Mouse (Mus musculus) heart, postnatal 0 days (tissue): ENCODE measurements at regions not wholly inside any gene's neighbourhood (a gene's known extent, or its start where the extent isn't known, plus 50 kb on each side); places are given as distances from the start of the nearest gene placed in this dataset.

Source experiments
- ATAC-seq: fragments of 200-750 bp; cut with Nextera tagmentation; 2 replicates; pipeline ENCODE4 v1.8.0; 2017; ENCODE audit warnings: low read depth, moderate number of reproducible peaks, moderate library complexity; ENCODE audit not compliant: insufficient read depth
- DNase-seq: peaks from one replicate; pipeline ENCODE4 v3.0.0-alpha.2; 2016; ENCODE audit warnings: low spot score
- H3K27ac ChIP-seq: fragments of 300-500 bp; sonication (generic); 2 replicates; pipeline ENCODE4 v1.5.1; 2014; ENCODE audit warnings: low read depth, mild to moderate bottlenecking
- H3K27me3 ChIP-seq: fragments of 300-500 bp; sonication (generic); 2 replicates; pipeline ENCODE4 v1.6.1; 2014; ENCODE audit warnings: low read length, mixed read lengths; ENCODE audit not compliant: control insufficient read depth, insufficient read depth
- H3K36me3 ChIP-seq: fragments of 300-500 bp; sonication (generic); replicated peaks from 2 replicates; pipeline ENCODE4 v1.6.1; 2014; ENCODE audit warnings: low read length, mixed read lengths; ENCODE audit not compliant: control insufficient read depth, insufficient read depth
- H3K4me1 ChIP-seq: fragments of 300-500 bp; sonication (generic); 2 replicates; pipeline ENCODE4 v1.6.1; 2014; ENCODE audit warnings: antibody characterized with exemption; ENCODE audit not compliant: control insufficient read depth, insufficient read depth
- H3K4me2 ChIP-seq: fragments of 300-500 bp; sonication (generic); 2 replicates; pipeline ENCODE4 v1.6.1; 2014; ENCODE audit warnings: low read depth, mild to moderate bottlenecking, low read length, moderate library complexity
- H3K4me3 ChIP-seq: fragments of 300-500 bp; sonication (generic); 2 replicates; pipeline ENCODE4 v1.5.1; 2014; ENCODE audit warnings: low read depth, low read length
- H3K9ac ChIP-seq: fragments of 300-500 bp; sonication (generic); replicated peaks from 2 replicates; pipeline ENCODE4 v1.6.1; 2014; ENCODE audit warnings: low read depth, low read length, mixed read lengths
- H3K9me3 ChIP-seq: fragments of 300-500 bp; sonication (generic); replicated peaks from 2 replicates; pipeline ENCODE4 v1.6.1; 2016; ENCODE audit warnings: low read length; ENCODE audit not compliant: control insufficient read depth
- CTCF ChIP-seq: IDR thresholded peaks from 2 replicates; pipeline ENCODE4 v1.5.1; 2016; ENCODE audit warnings: antibody characterized with exemption, control low read depth, low read depth
- EP300 ChIP-seq: IDR thresholded peaks from 2 replicates; pipeline ENCODE4 v1.6.1; 2016; ENCODE audit warnings: antibody characterized with exemption, low read depth
- WGBS: fragments of 180-500 bp; shearing (Covaris S2); extraction: QIAGEN DNeasy Blood & Tissue Kit; methylation state at CpG from one replicate; pipeline ENCODE4 v1.1.7; 2014; 5-methylcytosine and 5-hydroxymethylcytosine counted together

DNA sequence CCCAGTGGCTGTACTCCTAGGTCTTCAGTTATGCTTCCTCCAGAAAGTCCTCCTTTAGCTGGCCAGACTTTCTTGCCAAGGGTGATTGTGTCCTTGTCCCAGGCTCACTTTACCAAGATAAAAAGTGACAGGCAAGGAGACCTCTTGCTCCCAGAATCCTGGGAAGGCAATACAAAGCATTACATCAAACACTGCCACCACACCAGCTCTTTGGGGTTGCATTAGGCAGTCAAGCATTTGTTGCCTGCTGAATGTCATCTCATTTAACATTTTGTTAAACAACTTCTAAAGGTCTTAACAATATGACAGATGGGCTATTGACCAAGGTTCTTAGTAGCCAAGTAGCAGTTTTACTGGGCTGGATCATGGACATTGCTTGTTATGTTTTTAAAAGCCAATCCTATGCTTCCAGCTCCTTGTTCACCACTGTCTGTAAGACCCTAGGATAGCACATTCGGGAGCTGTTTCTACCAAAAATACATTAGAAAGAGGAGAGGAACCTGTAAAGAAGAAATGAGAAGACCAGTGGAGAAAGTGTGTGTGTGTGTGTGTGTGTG, 102.4 kb downstream of the C1d start:
- Histone ChIP-seq H3K27ac (no peak overlapping the region), H3K4me2 (no peak overlapping the region), H3K4me1 (no peaks in the 10 kb centered on the region), H3K9me3 (no peaks in the 10 kb centered on the region), H3K4me3 (no peak overlapping the region), H3K27me3 (no peaks in the 10 kb centered on the region), H3K9ac (no peak overlapping the region), H3K36me3 (no peaks in the 10 kb centered on the region)
- ATAC-seq, result no peak
- no peak for DNase-seq
- TF ChIP-seq EP300 (no peak), CTCF (no peak)
- 74% methylated on average over 1 of the region's 1 CpGs for WGBS

DNA sequence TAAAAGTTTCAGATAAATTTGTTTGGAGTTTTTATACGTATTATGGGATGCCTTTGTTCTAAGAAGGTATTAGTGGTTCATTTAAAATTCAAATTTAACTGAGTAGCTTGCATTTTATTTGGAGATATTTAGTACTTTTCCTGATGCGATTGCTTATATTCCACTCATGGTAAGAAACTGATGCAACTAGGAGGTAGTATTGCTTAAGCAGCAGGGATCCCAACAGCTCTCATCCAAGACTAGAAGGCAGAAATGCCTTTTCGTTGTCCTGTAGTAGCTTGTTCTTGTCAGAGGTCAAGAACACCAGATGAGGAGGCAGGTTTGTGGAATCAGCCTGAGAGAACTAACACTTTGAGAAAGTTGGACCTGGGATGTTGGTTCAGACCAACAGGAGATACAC, 120.5 kb downstream of the C1d start:
- H3K4me2 ChIP-seq, result no peak overlapping the region
- no peak overlapping the region for H3K4me3 ChIP-seq
- no peak for DNase-seq
- H3K4me1 ChIP-seq, result no peaks in the 10 kb centered on the region
- 73% methylated on average over 3 of the region's 3 CpGs for WGBS
- ATAC-seq, result no peak
- H3K9me3 ChIP-seq, result no peaks in the 10 kb centered on the region
- H3K27me3 ChIP-seq, result no peaks in the 10 kb centered on the region
- H3K27ac ChIP-seq, result no peak overlapping the region
- H3K9ac ChIP-seq, result no peak overlapping the region
- no peaks in the 10 kb centered on the region for H3K36me3 ChIP-seq
- TF ChIP-seq CTCF (no peak), EP300 (no peak)

DNA sequence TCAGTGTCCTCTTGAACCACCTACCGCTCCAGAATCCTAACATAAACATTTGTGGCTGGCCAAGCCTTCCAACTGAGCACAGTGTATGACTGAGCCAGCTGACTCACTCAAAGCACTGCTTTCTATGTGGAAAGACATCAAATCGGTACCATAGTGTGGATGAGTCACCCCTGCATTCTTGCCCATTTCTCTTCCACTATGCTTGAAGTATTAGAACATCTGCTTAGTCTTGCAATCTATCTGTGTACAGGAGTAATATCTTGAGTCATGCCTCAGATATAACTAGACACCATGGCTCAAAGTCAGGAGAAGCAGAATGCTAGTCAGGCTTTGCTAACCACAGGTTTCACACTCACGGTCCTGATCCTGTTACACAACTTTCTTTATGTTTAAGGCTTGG, 129.4 kb downstream of the C1d start:
- WGBS, result 63% methylated on average over 3 of the region's 3 CpGs
- Histone ChIP-seq H3K27ac (no peak overlapping the region), H3K27me3 (no peaks in the 10 kb centered on the region), H3K9me3 (no peaks in the 10 kb centered on the region), H3K4me2 (no peak overlapping the region), H3K4me1 (no peaks in the 10 kb centered on the region), H3K4me3 (no peak overlapping the region), H3K9ac (no peak overlapping the region), H3K36me3 (no peaks in the 10 kb centered on the region)
- TF ChIP-seq CTCF, result no peak
- no peak for TF ChIP-seq EP300
- ATAC-seq (no peak), DNase-seq (no peak)

DNA sequence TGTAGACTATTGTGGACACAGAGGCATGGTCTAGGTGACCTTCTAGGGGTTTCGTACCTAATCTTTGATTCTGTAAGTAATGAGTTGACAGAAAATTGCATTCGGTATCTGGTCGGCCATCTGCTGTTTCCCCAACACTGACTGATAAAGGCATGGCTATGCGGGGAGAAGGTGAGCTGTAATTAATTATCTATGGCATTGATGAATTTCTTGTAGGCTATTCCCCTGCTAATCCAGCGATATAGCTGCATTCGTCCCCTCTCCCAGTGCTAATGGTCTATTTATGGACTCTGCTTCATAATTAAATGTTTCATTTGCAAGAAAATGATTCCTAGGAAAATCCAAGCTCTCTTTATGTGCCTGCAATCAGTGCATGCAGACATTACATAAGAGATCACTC, 136.5 kb downstream of the C1d start:
- Histone ChIP-seq H3K4me2 (no peak overlapping the region), H3K9ac (no peak overlapping the region), H3K27me3 (no peaks in the 10 kb centered on the region), H3K4me1 (no peaks in the 10 kb centered on the region), H3K27ac (no peak overlapping the region), H3K4me3 (no peak overlapping the region), H3K36me3 (no peaks in the 10 kb centered on the region), H3K9me3 (no peaks in the 10 kb centered on the region)
- 68% methylated on average over 6 of the region's 6 CpGs for WGBS
- DNase-seq, result no peak
- TF ChIP-seq CTCF (no peak), EP300 (no peak)
- no peak for ATAC-seq

DNA sequence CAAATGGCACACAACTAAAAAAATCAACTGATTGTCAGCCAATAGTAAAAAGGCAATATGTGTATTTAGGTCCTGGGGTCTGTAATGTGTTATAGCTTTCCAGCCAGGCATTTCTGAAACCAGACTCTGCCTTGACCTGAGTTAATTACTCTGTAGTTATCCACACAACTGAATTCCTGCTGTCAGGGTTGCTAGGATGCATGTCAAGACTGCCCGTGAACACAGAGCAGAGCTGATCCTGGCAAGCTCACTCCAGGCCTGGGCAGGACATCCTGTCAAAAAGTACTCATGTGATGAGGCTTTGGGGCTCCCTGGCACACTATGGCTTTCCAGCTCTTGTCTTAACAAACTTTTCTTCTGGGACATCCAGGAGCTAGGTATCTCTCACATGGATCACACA, 157.2 kb downstream of the C1d start:
- 8% methylated on average over 1 of the region's 1 CpGs for WGBS
- no peak overlapping the region for H3K4me2 ChIP-seq
- H3K9me3 ChIP-seq, result no peaks in the 10 kb centered on the region
- ATAC-seq, result peak; percentile 86
- H3K27ac ChIP-seq, result no peak overlapping the region
- DNase-seq, result peak; percentile 25
- no peak overlapping the region for H3K4me3 ChIP-seq
- no peaks in the 10 kb centered on the region for H3K4me1 ChIP-seq
- no peaks in the 10 kb centered on the region for H3K36me3 ChIP-seq
- no peak for TF ChIP-seq CTCF
- TF ChIP-seq EP300, result no peak
- H3K9ac ChIP-seq, result no peak overlapping the region
- no peaks in the 10 kb centered on the region for H3K27me3 ChIP-seq

DNA sequence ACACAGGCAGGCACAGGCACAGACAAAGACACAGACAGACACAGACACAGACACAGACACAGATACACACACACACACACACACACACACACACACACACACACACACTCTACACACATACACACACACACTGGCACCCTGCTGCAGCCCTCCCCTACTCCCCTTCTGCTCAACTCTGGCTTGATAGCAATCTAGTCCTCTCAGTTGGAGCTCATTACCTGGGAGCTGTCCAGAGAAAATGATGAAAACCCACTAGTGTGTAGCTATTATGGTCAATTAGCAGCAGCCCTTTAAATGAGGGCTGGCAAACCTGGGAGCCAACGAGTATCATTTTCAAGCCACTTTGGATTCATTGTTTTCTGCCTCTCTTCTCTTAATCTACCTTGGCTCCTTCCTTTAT, 157.8 kb downstream of the C1d start:
- no peak overlapping the region for H3K27ac ChIP-seq
- DNase-seq, result no peak
- no peak overlapping the region for H3K4me3 ChIP-seq
- H3K9me3 ChIP-seq, result no peaks in the 10 kb centered on the region
- ATAC-seq, result no peak
- no peak for TF ChIP-seq CTCF
- no peak for TF ChIP-seq EP300
- no peaks in the 10 kb centered on the region for H3K27me3 ChIP-seq
- no peaks in the 10 kb centered on the region for H3K4me1 ChIP-seq
- H3K36me3 ChIP-seq, result no peaks in the 10 kb centered on the region
- H3K9ac ChIP-seq, result no peak overlapping the region
- no peak overlapping the region for H3K4me2 ChIP-seq
- WGBS, result 50% methylated on average over 1 of the region's 1 CpGs
